Mouse (Mus musculus) thymus, adult 18-20 months (tissue): ENCODE measurements at regions not wholly inside any gene's neighbourhood (a gene's known extent, or its start where the extent isn't known, plus 50 kb on each side); places are given as distances from the start of the nearest gene placed in this dataset.

Experiments used
- DNase-seq, 2 experiments: peaks; one replicate each; pipeline ENCODE4 v3.0.0; 2022; ENCODE audit warnings: mixed read lengths in 2 of 2

DNA sequence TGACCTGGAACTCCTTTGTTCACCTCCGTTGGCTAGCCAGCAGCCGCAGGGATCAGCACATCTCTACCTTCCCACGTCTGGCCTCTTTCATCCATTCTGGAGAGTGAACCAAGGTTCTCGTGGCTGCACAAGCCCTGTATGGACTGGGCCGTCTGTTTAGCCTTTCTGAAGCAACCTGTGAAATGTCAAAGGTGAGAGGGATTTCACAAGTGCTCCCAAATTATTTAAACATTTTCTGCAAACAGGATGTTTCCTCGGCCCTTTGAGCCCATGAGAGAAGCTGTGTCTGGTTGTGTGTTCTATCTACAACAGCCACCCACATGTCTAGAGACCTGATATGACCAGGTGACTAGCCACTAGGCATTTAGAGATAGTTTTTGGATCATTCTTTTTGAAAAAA lies 65.8 kb upstream of the Lrig1 start:
- no peak for DNase-seq

GRCm38 (mm10) chr6:94761341-94761740 lies 61.4 kb upstream of the Lrig1 start:
- no peak for DNase-seq

DNA sequence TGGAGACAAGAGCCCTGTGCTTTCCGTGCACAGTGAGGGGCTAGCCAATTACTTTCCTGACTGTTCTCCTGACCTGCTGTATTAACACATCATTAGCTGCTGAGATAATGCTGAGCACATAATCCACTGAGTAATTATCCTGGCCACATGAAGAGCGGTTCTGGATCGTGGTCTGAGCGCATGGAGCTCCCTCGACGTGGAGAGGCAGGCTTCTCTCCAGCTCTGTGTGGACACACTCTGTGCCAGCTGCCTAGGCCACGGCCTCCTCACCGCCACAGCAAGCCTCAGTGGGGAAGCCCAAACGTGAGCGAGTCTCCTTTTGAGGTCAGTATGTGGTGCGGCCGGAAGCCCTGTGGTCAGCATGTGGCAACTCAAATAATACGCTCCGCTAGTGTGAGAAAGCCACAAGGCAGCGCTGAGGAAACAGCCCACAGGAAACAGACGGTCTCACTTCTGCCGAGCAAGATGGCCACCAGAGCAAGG lies 60.7 kb upstream of the Lrig1 start:
- peak; percentile 16 to 46 for DNase-seq

DNA sequence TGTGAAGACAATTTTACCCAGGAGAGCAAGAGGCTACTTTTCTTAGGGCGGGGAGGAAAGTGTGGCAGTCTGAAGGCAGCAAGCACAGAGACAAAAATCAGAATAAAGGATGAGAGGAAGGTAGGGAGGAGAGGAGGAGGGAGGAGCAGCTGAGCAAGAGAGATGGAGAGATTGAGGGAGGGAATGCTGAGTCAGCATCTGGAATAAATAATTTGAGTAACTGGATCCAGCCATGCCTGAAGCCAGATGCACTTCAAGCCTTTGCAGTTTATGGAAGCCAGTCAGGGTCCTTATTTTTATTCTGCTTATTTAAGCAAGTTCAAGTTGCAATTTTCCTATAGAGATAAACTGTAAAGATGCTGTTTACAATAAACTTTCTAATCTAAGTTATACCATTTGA lies 59.7 kb upstream of the Lrig1 start:
- DNase-seq, result no peak

- DNase-seq, result no peak
Observed at GRCm38 (mm10) chr6:94756006-94756405, 56.0 kb upstream of the Lrig1 start.

GRCm38 (mm10) chr6:94755297-94755831 lies 55.4 kb upstream of the Lrig1 start:
- DNase-seq, result no peak

DNA sequence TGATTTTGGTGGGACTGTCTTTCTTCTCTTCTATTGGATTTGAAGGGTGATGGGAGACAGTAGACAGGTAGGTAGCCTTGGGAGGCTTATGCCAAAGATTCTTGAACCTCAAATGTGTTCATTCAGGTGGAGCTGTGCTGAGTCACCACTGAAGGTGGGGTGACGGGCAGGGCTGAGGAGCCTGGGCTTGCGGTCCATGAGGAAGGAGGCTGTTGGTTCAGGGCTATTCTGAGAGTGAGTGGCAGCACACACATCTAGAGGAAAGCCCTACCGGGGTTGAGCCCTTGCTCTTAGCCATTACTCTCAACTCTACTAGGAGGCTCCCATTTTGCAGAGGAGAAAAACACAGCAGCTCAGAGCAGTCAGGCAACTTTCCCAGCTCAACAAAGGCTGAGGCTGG lies 54.6 kb upstream of the Lrig1 start:
- no peak for DNase-seq

DNA sequence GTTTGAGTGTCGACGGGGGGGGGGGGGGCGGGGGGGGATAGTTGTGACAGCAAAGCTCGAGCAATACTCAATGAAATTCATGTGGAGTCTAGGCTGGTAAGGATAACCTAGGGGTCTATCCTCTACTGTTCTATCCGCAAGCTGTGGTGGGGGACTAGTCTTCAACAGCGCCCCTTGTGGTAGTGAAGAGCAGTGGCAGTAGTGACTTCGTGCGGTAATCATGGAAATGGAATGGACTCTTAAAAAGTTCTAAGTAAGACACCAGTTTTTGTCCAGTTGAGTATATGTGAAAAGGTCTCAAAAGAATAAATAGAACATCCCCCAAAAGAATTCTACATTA lies 51.1 kb upstream of the Lrig1 start:
- no peak for DNase-seq

GRCm38 (mm10) chr6:94750228-94751100 lies 50.5 kb upstream of the Lrig1 start:
- no peak for DNase-seq
